Mouse (Mus musculus) myocyte (in vitro differentiated cells): ENCODE data around the gene Pcp4.

Experiments used
- CEBPB ChIP-seq: IDR thresholded peaks from 2 replicates; pipeline ENCODE4 v1.6.1; 2011; ENCODE audit warnings: mild to moderate bottlenecking, moderate library complexity; ENCODE audit not compliant: poor library complexity, insufficient read depth, severe bottlenecking
- E2F4 ChIP-seq: IDR thresholded peaks from one replicate; pipeline ENCODE4 v1.6.1; 2011; ENCODE audit warnings: mild to moderate bottlenecking, control low read depth, moderate library complexity; ENCODE audit not compliant: insufficient read depth
- POLR2A ChIP-seq: IDR thresholded peaks from one replicate; pipeline ENCODE4 v1.6.1; 2011; ENCODE audit warnings: low read depth, mild to moderate bottlenecking, control low read depth, moderate library complexity; ENCODE audit not compliant: insufficient read length
- TCF12 ChIP-seq: IDR thresholded peaks from one replicate; pipeline ENCODE4 v1.6.1; 2011; ENCODE audit warnings: mild to moderate bottlenecking, control low read depth; ENCODE audit not compliant: poor library complexity, insufficient read depth, severe bottlenecking
- TCF3 ChIP-seq: IDR thresholded peaks from one replicate; pipeline ENCODE4 v1.6.1; 2011; ENCODE audit warnings: low read depth, control low read depth; ENCODE audit not compliant: insufficient read length
- USF1 ChIP-seq: IDR thresholded peaks from one replicate; pipeline ENCODE4 v1.6.1; 2011; ENCODE audit warnings: low read depth, mild to moderate bottlenecking, control low read depth, moderate library complexity

GRCm38 (mm10) chr16:96472816-96473215, 5.4 kb downstream of the Pcp4 start:
- no peak for TF ChIP-seq TCF12
- TF ChIP-seq TCF3 = no peak
- no peak for TF ChIP-seq CEBPB
- no peak for TF ChIP-seq POLR2A
- no peak for TF ChIP-seq E2F4
- no peak for TF ChIP-seq USF1
